Mouse (Mus musculus) cerebellum, postnatal 10 days (tissue): ENCODE measurements around the gene 9430015G10Rik.
A peak's percentile ranks its signal among the peaks of the same experiment; 100 is the strongest.

Experiments
- DNase-seq, 2 experiments: peaks; one replicate each; pipeline ENCODE4 v3.0.0; 2021; ENCODE audit warnings: mixed read lengths in 2 of 2

9430015G10Rik gene

GRCm38 (mm10) chr4:156109570-156110331 lies at the start of gene 9430015G10Rik:
9430015G10Rik (plus strand) TSS chr4:156109982.
- peak; percentile 98 to 99 for DNase-seq

- no peak for DNase-seq
Measured at GRCm38 (mm10) chr4:156063861-156064509, 45.8 kb upstream of the 9430015G10Rik start.

GRCm38 (mm10) chr4:156064510-156064897 lies 45.3 kb upstream of the 9430015G10Rik start:
- DNase-seq, result peak in 1 of 2 experiments; percentile 16

GRCm38 (mm10) chr4:156065156-156065894 lies 44.5 kb upstream of the 9430015G10Rik start:
- no peak for DNase-seq

GRCm38 (mm10) chr4:156067256-156067949 lies 42.4 kb upstream of the 9430015G10Rik start:
- DNase-seq, result no peak

- no peak for DNase-seq
Measured at GRCm38 (mm10) chr4:156069701-156070100, 40.1 kb upstream of the 9430015G10Rik start.

- no peak for DNase-seq
Measured at GRCm38 (mm10) chr4:156070276-156070675, 39.5 kb upstream of the 9430015G10Rik start.

GRCm38 (mm10) chr4:156070716-156071115 lies 39.1 kb upstream of the 9430015G10Rik start:
- DNase-seq, result no peak

GRCm38 (mm10) chr4:156076911-156077382 lies 32.8 kb upstream of the 9430015G10Rik start:
- no peak for DNase-seq

GRCm38 (mm10) chr4:156077499-156078301 lies 32.1 kb upstream of the 9430015G10Rik start:
- peak; percentile 57 to 59 for DNase-seq

GRCm38 (mm10) chr4:156082621-156083234 lies 27.1 kb upstream of the 9430015G10Rik start:
- no peak for DNase-seq

GRCm38 (mm10) chr4:156083348-156083747 lies 26.4 kb upstream of the 9430015G10Rik start:
- DNase-seq, result peak; percentile 66

GRCm38 (mm10) chr4:156084096-156084879 lies 25.5 kb upstream of the 9430015G10Rik start:
- DNase-seq, result no peak

- no peak for DNase-seq
Measured at GRCm38 (mm10) chr4:156085256-156085655, 24.5 kb upstream of the 9430015G10Rik start.

- no peak for DNase-seq
Measured at GRCm38 (mm10) chr4:156087398-156088087, 22.2 kb upstream of the 9430015G10Rik start.

- no peak for DNase-seq
Measured at GRCm38 (mm10) chr4:156091236-156091635, 18.5 kb upstream of the 9430015G10Rik start.

GRCm38 (mm10) chr4:156092765-156093164 lies 17.0 kb upstream of the 9430015G10Rik start:
- DNase-seq, result no peak

GRCm38 (mm10) chr4:156093758-156094157 lies 16.0 kb upstream of the 9430015G10Rik start:
- DNase-seq, result no peak

GRCm38 (mm10) chr4:156096191-156096590 lies 13.6 kb upstream of the 9430015G10Rik start:
- DNase-seq, result no peak
